8 mouse cellular contexts compared by ENCODE assay signal in the genomic region with DNA sequence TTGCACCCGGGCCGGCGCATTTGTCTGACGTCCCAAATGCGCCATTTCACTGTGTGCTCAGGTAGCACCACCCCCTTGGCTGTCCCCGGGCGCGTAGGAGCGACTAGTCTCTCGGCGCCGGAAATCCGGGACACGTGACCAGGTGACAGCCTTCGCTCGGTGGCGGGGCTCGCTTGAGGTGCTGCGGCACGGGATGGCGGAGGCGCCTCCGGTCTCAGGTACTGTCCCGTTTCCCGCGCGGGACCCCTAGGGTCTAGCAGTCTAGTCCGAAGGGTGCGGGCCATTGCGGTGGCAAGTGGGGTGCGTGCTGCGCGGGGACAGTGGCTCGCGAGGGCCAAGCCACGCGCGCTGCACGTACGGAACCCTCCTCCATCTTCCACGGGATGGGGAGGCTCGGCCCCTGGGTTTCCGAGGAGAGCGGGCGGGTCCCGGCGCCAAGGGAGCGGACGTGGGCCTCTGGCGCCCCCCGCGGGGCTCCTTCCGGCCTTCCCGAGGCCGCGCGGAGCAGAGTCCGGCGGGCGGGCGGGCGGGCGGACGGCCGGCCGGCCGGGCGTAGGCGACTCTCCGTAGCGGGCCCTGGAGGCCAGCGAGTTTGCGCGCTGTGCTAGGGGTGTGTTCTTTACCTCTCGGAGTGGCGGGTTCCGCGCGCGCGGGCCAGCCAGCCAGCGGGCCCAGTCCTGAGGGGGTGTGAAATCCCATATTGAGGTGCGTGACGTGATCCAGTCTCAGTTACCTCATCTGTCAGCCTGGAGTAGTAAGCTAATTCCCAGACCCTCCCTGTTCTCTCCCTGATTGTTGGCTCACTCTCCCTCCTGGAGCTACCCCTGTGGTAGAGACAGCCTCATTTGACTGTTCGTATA. TPM values are rescaled to one million over a fixed set of nuclear protein-coding genes. Genes with fewer than 3 reads are reported as not detected.
A peak's percentile ranks its signal among the peaks of the same experiment; 100 is the strongest.
DNase-seq lines count a peak whose midpoint lies in the region; ATAC-seq lines count a peak whose summit lies in the region.

A gene (plus strand): TSS at position 65 of the 860 bp plus-strand sequence.

- H3K4me3 ChIP-seq in brown adipose tissue, adult 24 weeks (ENCODE audit: insufficient read depth, low read depth, low read length): peak within 1 kb of the TSS; percentile 90
- peak within 1 kb of the TSS; percentile 74 to 91 for H3K4me3 ChIP-seq in heart, embryonic 14.5 days (ENCODE audit: control insufficient read depth in 1 of 2, insufficient read depth in 1 of 2, low read depth in 1 of 2, low read length in 2 of 2)
- peak within 1 kb of the TSS; percentile 97 for H3K4me3 ChIP-seq in liver, embryonic 13.5 days (replicated peaks)
- peak within 1 kb of the TSS; percentile 96 for H3K4me3 ChIP-seq in stomach, embryonic 16.5 days (replicated peaks; ENCODE audit: low read length)

- peak within 1 kb of the TSS; percentile 92 for H3K9ac ChIP-seq in heart, embryonic 14.5 days (ENCODE audit: low read length)
- H3K9ac ChIP-seq in liver, embryonic 13.5 days: peak within 1 kb of the TSS; percentile 91
- H3K9ac ChIP-seq in stomach, embryonic 16.5 days (ENCODE audit: low read length): peak within 1 kb of the TSS; percentile 93

- DNase-seq in CD4-positive, CD25-positive, alpha-beta regulatory T cell, adult 2 months (ENCODE audit: low read depth, low spot score): peak; percentile 97
- DNase-seq in fibroblast of lung, adult 2 months (ENCODE audit: low read depth): peak; percentile 74
- DNase-seq in kidney, postnatal 14 days: peak; percentile 97
- DNase-seq in liver, embryonic 13.5 days: peak; percentile 92
- peak; percentile 95 for DNase-seq in neural tube, embryonic 10.5 days (ENCODE audit: extremely low spot score, low spot score)

- peak within 1 kb of the TSS; percentile 78 for H3K4me2 ChIP-seq in heart, embryonic 14.5 days (ENCODE audit: low read length)
- peak within 1 kb of the TSS; percentile 85 for H3K4me2 ChIP-seq in liver, embryonic 13.5 days
- H3K4me2 ChIP-seq in stomach, embryonic 16.5 days (ENCODE audit: low read depth, low read length): peak within 1 kb of the TSS; percentile 80

- peaks cover 26% of the 10 kb centered on the region for H3K36me3 ChIP-seq in heart, embryonic 14.5 days (ENCODE audit: control insufficient read depth, insufficient read depth, low read length)
- H3K36me3 ChIP-seq in liver, embryonic 13.5 days: peaks cover 36% of the 10 kb centered on the region
- 0 out of 2 replicates have a peak, but pooled peaks cover 5% of the 10 kb centered on the region for H3K36me3 ChIP-seq in stomach, embryonic 16.5 days (ENCODE audit: control insufficient read depth, insufficient read depth, low read length)

- peak within 1 kb of the TSS; percentile 98 for H3K27ac ChIP-seq in brown adipose tissue, adult 24 weeks (replicated peaks; ENCODE audit: low read depth, low read length)
- peak within 1 kb of the TSS; percentile 94 to 96 for H3K27ac ChIP-seq in heart, embryonic 14.5 days (replicated peaks in 1 of 2; ENCODE audit: control insufficient read depth in 1 of 2, insufficient read depth in 1 of 2, low read depth in 2 of 2, low read length in 2 of 2)
- peak within 1 kb of the TSS; percentile 91 for H3K27ac ChIP-seq in liver, embryonic 13.5 days
- H3K27ac ChIP-seq in stomach, embryonic 16.5 days (ENCODE audit: low read length): peak within 1 kb of the TSS; percentile 97

- 0 out of 2 replicates have a peak, but pooled peaks cover 7% of the 10 kb centered on the region for H3K4me1 ChIP-seq in brown adipose tissue, adult 24 weeks (ENCODE audit: control insufficient read depth, insufficient read depth, insufficient read length, low read length)
- H3K4me1 ChIP-seq in heart, embryonic 14.5 days (ENCODE audit: control insufficient read depth in 2 of 2, insufficient read depth in 2 of 2, low read length in 2 of 2): peaks cover 6 to 22% of the 10 kb centered on the region in 2 experiments
- peaks cover 51% of the 10 kb centered on the region for H3K4me1 ChIP-seq in liver, embryonic 13.5 days (replicated peaks)
- peaks cover 17% of the 10 kb centered on the region for H3K4me1 ChIP-seq in stomach, embryonic 16.5 days (ENCODE audit: control insufficient read depth, insufficient read depth, low read length)

- under 1% methylated on average over 68 of the region's 85 CpGs for WGBS in heart, embryonic 14.5 days
- WGBS in liver, embryonic 13.5 days (ENCODE audit: insufficient replicate concordance): under 1% methylated on average over 85 of the region's 85 CpGs
- under 1% methylated on average over 83 of the region's 85 CpGs for WGBS in stomach, embryonic 16.5 days

- ATAC-seq in heart, embryonic 14.5 days (ENCODE audit: insufficient number of reproducible peaks, insufficient read depth, low FRiP score, low read depth): peak; percentile 91
- peak; percentile 93 for ATAC-seq in liver, embryonic 13.5 days (ENCODE audit: low read depth)
- ATAC-seq in stomach, embryonic 16.5 days (ENCODE audit: insufficient read depth, low FRiP score): peak; percentile 95

- H3K9me3 ChIP-seq in heart, embryonic 14.5 days (ENCODE audit: control insufficient read depth, low read length): no peaks in the 10 kb centered on the region
- no peaks in the 10 kb centered on the region for H3K9me3 ChIP-seq in liver, embryonic 13.5 days (replicated peaks)
- H3K9me3 ChIP-seq in stomach, embryonic 16.5 days (replicated peaks; ENCODE audit: control insufficient read depth, low read length): no peaks in the 10 kb centered on the region

- H3K27me3 ChIP-seq in heart, embryonic 14.5 days (ENCODE audit: control insufficient read depth, insufficient read depth, low read length): no peaks in the 10 kb centered on the region
- H3K27me3 ChIP-seq in liver, embryonic 13.5 days: no peaks in the 10 kb centered on the region
- H3K27me3 ChIP-seq in stomach, embryonic 16.5 days (ENCODE audit: control insufficient read depth, insufficient read depth, low read length): no peaks in the 10 kb centered on the region

RNA-seq across cellular contexts. Expression of the gene that starts here (rescaled TPM):
- polyA plus RNA-seq in brown adipose tissue, adult 24 weeks (2012; ENCODE audit: insufficient read depth, insufficient read length, missing spikeins): 12.0 and 14.9 TPM in 2 replicates
- 56.1 and 59.0 TPM in 2 replicates for polyA plus RNA-seq in heart, embryonic 14.5 days (2014; fragmentation: Nextera tagmentation; extraction: Ambion mirVana)
- 32.8 and 40.5 TPM in 2 replicates for polyA plus RNA-seq in liver, embryonic 13.5 days (2015; fragmentation: Nextera tagmentation; extraction: Ambion mirVana)
- polyA plus RNA-seq in stomach, embryonic 16.5 days (2015; fragmentation: Nextera tagmentation; extraction: Ambion mirVana): 83.2 and 89.7 TPM in 2 replicates

Comparison
In these comparisons a context has a peak if more than half of its experiments do, and no peak if none do; other contexts are left out.
1. Peak in every context shown above with its lines: DNase-seq, ATAC-seq, H3K4me3 ChIP-seq and H3K27ac ChIP-seq.